Mouse (Mus musculus) embryonic facial prominence, embryonic 12.5 days (tissue): Measurements from ENCODE around the gene Gm19668. TPM values are rescaled to one million over a fixed set of nuclear protein-coding genes. Genes with fewer than 3 reads are reported as not detected.
"Not testable (repeated sequence)": the region's sequence is repeated elsewhere in the genome, so short reads cannot be mapped to it uniquely, and the experiment has no call there.

ENCODE experiments used
- ATAC-seq: fragments of 200-750 bp; cut with Nextera tagmentation; 2 replicates; pipeline ENCODE4 v1.8.0; 2017; ENCODE audit not compliant: insufficient number of reproducible peaks, insufficient read depth, low FRiP score, low TSS enrichment
- H3K27ac ChIP-seq: fragments of 300-500 bp; sonication (generic); 2 replicates; pipeline ENCODE4 v1.5.1; 2016; ENCODE audit warnings: mild to moderate bottlenecking
- H3K27me3 ChIP-seq: fragments of 300-500 bp; sonication (generic); 2 replicates; pipeline ENCODE4 v1.6.1; 2016; ENCODE audit warnings: mild to moderate bottlenecking, moderate library complexity
- H3K36me3 ChIP-seq: fragments of 300-500 bp; sonication (generic); 2 replicates; pipeline ENCODE4 v1.6.1; 2016; ENCODE audit warnings: mild to moderate bottlenecking
- H3K4me1 ChIP-seq: fragments of 300-500 bp; sonication (generic); 2 replicates; pipeline ENCODE4 v1.6.1; 2016
- H3K4me2 ChIP-seq: fragments of 300-500 bp; sonication (generic); replicated peaks from 2 replicates; pipeline ENCODE4 v1.6.1; 2016; ENCODE audit warnings: mild to moderate bottlenecking, moderate library complexity
- H3K4me3 ChIP-seq: fragments of 300-500 bp; sonication (generic); 2 replicates; pipeline ENCODE4 v1.5.1; 2016; ENCODE audit warnings: mild to moderate bottlenecking
- H3K9ac ChIP-seq: fragments of 300-500 bp; sonication (generic); 2 replicates; pipeline ENCODE4 v1.6.1; 2016; ENCODE audit warnings: mild to moderate bottlenecking, moderate library complexity
- H3K9me3 ChIP-seq: fragments of 300-500 bp; sonication (generic); 2 replicates; pipeline ENCODE4 v1.6.1; 2016; ENCODE audit warnings: mild to moderate bottlenecking, moderate library complexity
- WGBS: fragments of 180-500 bp; shearing (Covaris S2); methylation state at CpG from one replicate; pipeline ENCODE4 v1.1.7; 2016; 5-methylcytosine and 5-hydroxymethylcytosine counted together
- polyA plus RNA-seq: library from polyadenylated mRNA; unstranded; fragments of >200 nt; fragmentation: Nextera tagmentation; extraction: Ambion mirVana; gene quantifications from 2 replicates; pipeline ENCODE4 v1.2.1, GENCODE M21; 2016

Gene Gm19668
- polyA plus RNA-seq, 1 experiment from 2014 or later: not detected

DNA sequence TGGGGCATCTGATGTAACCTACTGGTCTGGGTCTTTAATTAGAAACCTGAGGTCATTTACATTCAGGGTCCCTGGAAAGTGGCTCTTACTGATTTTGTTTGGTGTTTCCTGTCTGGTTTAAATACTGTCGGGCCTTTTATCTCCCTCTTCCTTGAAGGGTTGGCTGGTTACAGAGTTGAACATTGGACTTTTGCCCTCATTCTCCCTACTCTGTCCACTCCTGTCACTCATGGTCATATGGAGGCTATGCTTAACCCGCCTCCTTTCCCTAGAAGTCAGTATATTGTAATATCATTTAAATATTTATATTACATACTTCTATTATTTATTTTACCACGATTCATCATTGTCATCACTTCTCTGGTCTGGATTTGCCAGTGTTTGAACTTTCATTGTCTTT, 5.2 kb upstream of the Gm19668 start:
- 75% methylated on average over 3 of the region's 3 CpGs for WGBS
- no peak overlapping the region for H3K9ac ChIP-seq
- no peaks in the 10 kb centered on the region; the same call in 1 of the 2 replicates for H3K9me3 ChIP-seq
- no peak overlapping the region for H3K4me2 ChIP-seq
- no peak overlapping the region for H3K4me3 ChIP-seq
- H3K27ac ChIP-seq: no peak overlapping the region
- no peaks in the 10 kb centered on the region for H3K36me3 ChIP-seq
- ATAC-seq: no peak
- H3K4me1 ChIP-seq: no peaks in the 10 kb centered on the region
- H3K27me3 ChIP-seq: no peaks in the 10 kb centered on the region

DNA sequence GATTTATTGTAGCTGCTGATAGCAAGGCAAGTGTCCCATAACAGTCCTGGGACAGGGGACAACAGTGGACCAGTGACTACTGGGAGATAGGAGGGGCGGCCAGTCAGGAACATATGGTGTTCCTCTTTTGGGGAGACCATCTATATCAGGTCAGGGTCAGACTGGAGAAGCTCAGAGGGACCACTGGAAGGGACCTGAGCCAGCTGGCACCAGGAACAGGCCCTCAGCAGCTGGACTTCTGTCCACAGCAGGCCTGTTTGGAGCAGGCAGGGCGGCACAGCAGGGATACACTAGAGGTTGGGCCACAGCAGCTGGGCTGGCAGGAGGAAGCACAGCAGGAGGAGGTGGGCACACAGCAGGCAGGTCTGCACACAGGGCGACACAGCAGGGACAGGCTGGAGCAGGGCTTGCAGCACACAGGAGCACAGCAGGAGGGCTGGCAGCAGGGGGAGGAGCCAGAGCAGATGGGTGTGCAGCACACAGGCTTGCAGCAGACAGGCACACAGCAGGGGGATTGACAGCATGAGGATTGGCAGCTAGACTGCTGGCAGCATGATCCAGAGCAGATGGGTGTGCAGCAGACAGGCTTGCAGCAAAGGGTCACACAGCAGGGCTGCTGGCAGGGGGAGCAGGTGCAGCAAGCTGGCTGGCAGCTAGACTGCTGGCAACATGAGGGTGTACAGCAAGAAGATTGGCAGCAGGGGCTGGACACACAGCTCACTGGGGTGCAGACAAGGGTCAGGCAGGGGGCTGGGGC, 591 bp downstream of the Gm19668 start:
- 40% methylated on average over 3 of the region's 3 CpGs for WGBS

GRCm38 (mm10) chr10:77797677-77798076, 1.3 kb downstream of the Gm19668 start:
- H3K4me2 ChIP-seq: no peak overlapping the region
- no peaks in the 10 kb centered on the region for H3K36me3 ChIP-seq
- H3K9me3 ChIP-seq: no peaks in the 10 kb centered on the region
- H3K4me1 ChIP-seq: no peaks in the 10 kb centered on the region; the same call in 1 of the 2 replicates
- H3K27ac ChIP-seq: no peak overlapping the region
- 10% methylated on average over 3 of the region's 3 CpGs for WGBS
- no peak overlapping the region for H3K4me3 ChIP-seq
- H3K9ac ChIP-seq: no peak overlapping the region
- no peaks in the 10 kb centered on the region for H3K27me3 ChIP-seq
- no peak for ATAC-seq

More for the DNA sequence above, 591 bp downstream of the Gm19668 start:
- ATAC-seq, H3K9me3 ChIP-seq, H3K27me3 ChIP-seq, H3K9ac ChIP-seq, H3K36me3 ChIP-seq, H3K27ac ChIP-seq, H3K4me1 ChIP-seq, H3K4me3 ChIP-seq, H3K4me2 ChIP-seq: not testable (repeated sequence)

DNA sequence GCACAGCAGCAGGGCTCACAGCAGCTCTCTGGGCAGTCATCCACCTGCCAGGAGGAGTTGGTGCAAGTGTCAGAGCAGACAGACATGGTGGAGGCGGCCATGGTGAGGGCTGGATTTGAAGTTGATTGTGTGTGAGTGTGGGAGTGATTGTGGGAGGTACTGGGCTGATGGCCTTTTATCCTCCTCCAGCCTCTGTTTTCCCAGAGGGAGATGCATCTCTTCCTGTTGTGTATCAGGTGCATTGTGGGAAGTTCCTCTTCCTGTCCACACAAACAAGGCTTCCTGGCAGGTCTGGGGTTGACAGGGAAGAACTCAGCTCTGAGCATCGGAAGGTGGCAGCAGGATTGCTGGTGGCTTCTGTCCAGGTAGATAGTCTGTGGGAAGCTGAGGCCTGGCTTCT, 4.0 kb downstream of the Gm19668 start, which contains the start of gene Gm9639:
Gene Gm9639 (minus strand): TSS at position 101 of the 400 bp plus-strand sequence.
- Histone ChIP-seq H3K4me1 (no peaks in the 10 kb centered on the region; the same call in 1 of the 2 replicates), H3K36me3 (no peaks in the 10 kb centered on the region), H3K9ac (no peak within 1 kb of the TSS), H3K4me3 (no peak within 1 kb of the TSS), H3K4me2 (no peak within 1 kb of the TSS), H3K9me3 (no peaks in the 10 kb centered on the region), H3K27ac (no peak within 1 kb of the TSS), H3K27me3 (no peaks in the 10 kb centered on the region)
- no peak for ATAC-seq
- WGBS: 44% methylated on average over 2 of the region's 2 CpGs

GRCm38 (mm10) chr10:77788621-77789020, 10.3 kb downstream of the Gm19668 start:
- Histone ChIP-seq H3K9ac (no peak overlapping the region), H3K4me3 (no peak overlapping the region), H3K4me2 (no peak overlapping the region), H3K27ac (no peak overlapping the region), H3K27me3 (no peaks in the 10 kb centered on the region), H3K4me1 (no peaks in the 10 kb centered on the region), H3K36me3 (no peaks in the 10 kb centered on the region), H3K9me3 (no peaks in the 10 kb centered on the region)
- no peak for ATAC-seq
- WGBS: 83% methylated on average over 2 of the region's 2 CpGs

DNA sequence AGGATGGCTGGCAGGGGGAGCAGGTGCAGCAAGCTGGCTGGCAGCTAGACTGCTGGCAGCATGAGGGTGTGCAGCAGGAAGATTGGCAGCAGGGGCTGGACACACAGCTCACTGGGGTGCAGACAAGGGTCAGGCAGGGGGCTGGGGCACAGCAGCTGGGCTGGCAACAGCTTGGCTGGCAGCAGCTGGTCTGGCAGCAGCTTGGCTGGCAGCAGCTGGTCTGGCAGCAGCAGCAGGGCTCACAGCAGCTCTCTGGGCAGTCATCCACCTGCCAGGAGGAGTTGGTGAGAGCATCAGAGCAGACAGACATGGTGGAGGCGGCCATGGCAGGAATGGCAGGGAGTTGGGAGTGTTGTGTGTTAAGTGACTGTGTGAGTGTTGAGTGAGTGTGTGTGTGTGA, 11.1 kb downstream of the Gm19668 start, which contains the start of gene Gm7137:
Gene Gm7137 (minus strand): TSS at position 325 of the 400 bp plus-strand sequence.
- not testable (repeated sequence) for H3K36me3 ChIP-seq, H3K4me2 ChIP-seq, ATAC-seq, H3K27ac ChIP-seq, H3K9ac ChIP-seq, H3K9me3 ChIP-seq, H3K27me3 ChIP-seq, H3K4me3 ChIP-seq, H3K4me1 ChIP-seq
- WGBS: 40% methylated on average over 1 of the region's 1 CpGs

DNA sequence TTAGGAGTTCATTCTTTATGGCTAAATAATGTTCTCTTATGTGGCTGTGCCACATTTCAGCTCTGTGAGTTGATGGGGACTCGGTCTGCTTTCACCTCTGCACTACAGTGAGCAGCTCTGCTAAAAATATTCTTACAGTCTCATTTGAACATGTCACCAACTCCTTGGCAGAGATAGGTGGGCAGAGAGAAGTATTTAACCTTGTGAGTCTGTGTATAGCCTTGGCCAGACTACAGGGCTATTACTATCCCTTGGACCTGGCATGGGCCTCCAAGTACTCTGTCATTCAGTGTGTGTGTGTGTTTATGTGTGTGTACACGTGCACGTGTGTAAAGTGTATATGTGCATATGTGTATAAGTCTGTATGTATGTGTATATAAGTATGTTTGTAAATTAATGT, 15.5 kb downstream of the Gm19668 start:
- not testable (repeated sequence) for H3K36me3 ChIP-seq, H3K27ac ChIP-seq, H3K27me3 ChIP-seq, ATAC-seq, H3K9ac ChIP-seq, H3K9me3 ChIP-seq, H3K4me2 ChIP-seq, H3K4me1 ChIP-seq, H3K4me3 ChIP-seq
- 94% methylated on average over 3 of the region's 3 CpGs for WGBS

- 43% methylated on average over 1 of the region's 1 CpGs for WGBS
- not testable (repeated sequence) for H3K9me3 ChIP-seq, H3K27me3 ChIP-seq, H3K36me3 ChIP-seq, H3K27ac ChIP-seq, ATAC-seq, H3K4me3 ChIP-seq, H3K4me2 ChIP-seq, H3K9ac ChIP-seq, H3K4me1 ChIP-seq
Observed at GRCm38 (mm10) chr10:77782442-77782841, 16.5 kb downstream of the Gm19668 start, which contains the start of gene Gm3250. TSS of gene Gm3250 (minus strand) at chr10:77782542.

DNA sequence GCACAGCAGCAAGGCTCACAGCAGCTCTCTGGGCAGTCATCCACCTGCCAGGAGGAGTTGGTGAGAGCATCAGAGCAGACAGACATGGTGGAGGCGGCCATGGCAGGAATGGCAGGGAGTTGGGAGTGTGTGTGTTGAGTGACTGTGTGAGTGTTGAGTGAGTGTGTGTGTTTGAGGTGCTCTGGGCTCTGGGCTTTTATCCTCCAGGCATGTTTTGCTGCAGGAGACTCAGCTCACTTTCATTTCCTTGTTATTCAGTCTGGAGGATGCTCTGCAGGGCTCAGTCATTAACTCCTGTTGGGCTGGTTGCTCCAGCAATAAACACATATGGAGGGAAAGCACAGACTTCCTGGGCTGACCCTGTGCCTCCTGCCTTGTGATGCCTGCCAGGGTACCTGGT, 22.1 kb downstream of the Gm19668 start, which contains the start of gene Gm7138:
Gene Gm7138 (minus strand): TSS at position 101 of the 400 bp plus-strand sequence.
- H3K36me3 ChIP-seq, H3K9ac ChIP-seq, H3K27ac ChIP-seq, ATAC-seq, H3K4me3 ChIP-seq, H3K9me3 ChIP-seq, H3K27me3 ChIP-seq, H3K4me2 ChIP-seq, H3K4me1 ChIP-seq: not testable (repeated sequence)
- WGBS: 67% methylated on average over 1 of the region's 1 CpGs

- H3K36me3 ChIP-seq, H3K4me3 ChIP-seq, ATAC-seq, H3K9ac ChIP-seq, H3K9me3 ChIP-seq, H3K4me1 ChIP-seq, H3K27ac ChIP-seq, H3K4me2 ChIP-seq, H3K27me3 ChIP-seq: not testable (repeated sequence)
- WGBS: 100% methylated on average over 2 of the region's 3 CpGs
Observed at GRCm38 (mm10) chr10:77772142-77772541, 26.8 kb downstream of the Gm19668 start.

DNA sequence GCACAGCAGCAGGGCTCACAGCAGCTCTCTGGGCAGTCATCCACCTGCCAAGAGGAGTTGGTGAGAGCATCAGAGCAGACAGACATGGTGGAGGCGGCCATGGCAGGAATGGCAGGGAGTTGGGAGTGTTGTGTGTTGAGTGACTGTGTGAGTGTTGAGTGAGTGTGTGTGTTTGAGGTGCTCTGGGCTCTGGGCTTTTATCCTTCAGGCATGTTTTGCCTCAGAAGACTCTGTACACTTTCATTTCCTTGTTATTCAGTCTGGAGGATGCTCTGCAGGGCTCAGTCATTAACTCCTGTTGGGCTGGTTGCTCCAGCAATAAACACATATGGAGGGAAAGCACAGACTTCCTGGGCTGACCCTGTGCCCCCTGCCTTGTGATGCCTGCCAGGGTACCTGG, 27.7 kb downstream of the Gm19668 start, which contains the start of gene Gm3238:
Gene Gm3238 (minus strand): TSS at position 101 of the 400 bp plus-strand sequence.
- not testable (repeated sequence) for H3K9me3 ChIP-seq, H3K4me2 ChIP-seq, H3K9ac ChIP-seq, H3K27ac ChIP-seq, H3K4me3 ChIP-seq, ATAC-seq, H3K27me3 ChIP-seq, H3K4me1 ChIP-seq, H3K36me3 ChIP-seq
- 67% methylated on average over 1 of the region's 1 CpGs for WGBS

DNA sequence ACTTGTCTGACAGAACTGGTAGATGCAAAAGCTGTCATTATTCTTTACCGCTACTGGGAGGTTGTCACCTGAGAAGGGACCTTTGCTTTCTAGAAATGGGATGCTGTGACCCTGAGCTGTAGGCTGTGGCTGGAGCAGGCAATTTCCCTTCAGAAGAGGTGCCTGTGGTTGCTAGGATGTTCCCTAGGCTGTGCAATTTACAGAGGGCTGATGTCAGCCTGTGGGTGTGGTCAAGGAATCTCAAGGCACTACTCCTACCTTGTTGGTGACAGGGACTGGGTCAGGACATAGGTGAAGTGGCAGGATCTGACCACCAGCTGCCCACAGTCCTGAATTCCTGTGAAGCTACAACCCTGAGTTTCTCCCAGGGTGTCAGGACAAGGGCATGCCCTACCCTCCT, 29.2 kb downstream of the Gm19668 start:
- WGBS: 57% methylated on average over 1 of the region's 1 CpGs
- ATAC-seq: no peak
- Histone ChIP-seq H3K27me3 (no peaks in the 10 kb centered on the region), H3K36me3 (no peaks in the 10 kb centered on the region), H3K4me1 (no peaks in the 10 kb centered on the region), H3K27ac (no peak overlapping the region), H3K4me3 (no peak overlapping the region), H3K9ac (no peak overlapping the region), H3K9me3 (no peaks in the 10 kb centered on the region), H3K4me2 (no peak overlapping the region)
